ENCODE assay signal across 9 mouse cellular contexts in genomic region chr11:64600201-64601102, GRCm38 (mm10).
DNase-seq lines count a peak whose midpoint lies in the region; ATAC-seq and TF ChIP-seq lines count a peak whose summit lies in the region.
"Had no signal": no experiment of that assay in that cellular context is flagged by ENCODE, and none has a peak within 500 bp of the region (broad histone marks: within the 10 kb centered on the region; RNA-seq: fewer than 3 reads in every experiment).

No protein-coding gene starts in this region.

- no peak overlapping the region for H3K4me3 ChIP-seq in embryonic facial prominence, embryonic 11.5 days (ENCODE audit: low read depth, low read length)
- no peak overlapping the region for H3K4me3 ChIP-seq in embryonic facial prominence, embryonic 10.5 days
- no peak overlapping the region for H3K4me3 ChIP-seq in MEL (ENCODE audit: control insufficient read depth in 1 of 2, insufficient read depth in 1 of 2, low read depth in 2 of 2, low read length in 2 of 2)
- no peak overlapping the region for H3K4me3 ChIP-seq in hindbrain, embryonic 16.5 days (ENCODE audit: low read length)
- no peak overlapping the region for H3K4me3 ChIP-seq in midbrain, postnatal 0 days (ENCODE audit: low read depth, low read length)

- TF ChIP-seq RAD21 in MEL (IDR thresholded peaks at IDR 0.05; ENCODE audit: low read depth, low read length), result no peak; the same call in 1 of the 2 replicates

- TF ChIP-seq POLR2A in MEL (IDR thresholded peaks at IDR 0.05; ENCODE audit: control insufficient read depth in 1 of 2, insufficient read depth in 1 of 2, low read depth in 1 of 2, low read length in 2 of 2, poor library complexity in 1 of 2), result no peak

- no peaks in the 10 kb centered on the region for H3K27me3 ChIP-seq in embryonic facial prominence, embryonic 11.5 days (ENCODE audit: control insufficient read depth, insufficient read depth, low read length)
- H3K27me3 ChIP-seq in embryonic facial prominence, embryonic 10.5 days (replicated peaks; ENCODE audit: low read depth, poor library complexity, severe bottlenecking), result no peaks in the 10 kb centered on the region
- H3K27me3 ChIP-seq in MEL (ENCODE audit: control insufficient read depth in 1 of 2, insufficient read depth in 2 of 2, low read length in 2 of 2), result no peaks in the 10 kb centered on the region
- H3K27me3 ChIP-seq in hindbrain, embryonic 16.5 days (replicated peaks; ENCODE audit: control insufficient read depth, insufficient read depth, low read length), result no peaks in the 10 kb centered on the region
- no peaks in the 10 kb centered on the region for H3K27me3 ChIP-seq in midbrain, postnatal 0 days (ENCODE audit: insufficient read depth, low read length)
- H3K27me3 ChIP-seq: CH12.LX had no signal

- WGBS in embryonic facial prominence, embryonic 11.5 days, result 82% methylated on average over 10 of the region's 10 CpGs
- WGBS in embryonic facial prominence, embryonic 10.5 days, result 82% methylated on average over 10 of the region's 10 CpGs
- 35% methylated on average over 10 of the region's 10 CpGs for WGBS in hindbrain, embryonic 16.5 days
- 41% methylated on average over 10 of the region's 10 CpGs for WGBS in midbrain, postnatal 0 days

- peak; percentile 15 for DNase-seq in embryonic facial prominence, embryonic 11.5 days (ENCODE audit: low spot score)
- no peak for DNase-seq in embryonic facial prominence, embryonic 10.5 days (ENCODE audit: low spot score)
- DNase-seq in MEL (ENCODE audit: low read depth, low spot score), result peak; percentile 95
- DNase-seq in gastrocnemius, postnatal 25 days, result peak; percentile 20
- DNase-seq in left cerebral cortex, postnatal 4 days, result peak; percentile 62
- peak; percentile 59 for DNase-seq in midbrain, postnatal 0 days (ENCODE audit: low spot score)

- no peak overlapping the region for H3K27ac ChIP-seq in embryonic facial prominence, embryonic 11.5 days (replicated peaks; ENCODE audit: low read depth, low read length)
- H3K27ac ChIP-seq in embryonic facial prominence, embryonic 10.5 days (replicated peaks), result no peak overlapping the region
- H3K27ac ChIP-seq in MEL (ENCODE audit: control insufficient read depth, low read depth, low read length), result no peak overlapping the region
- no peak overlapping the region for H3K27ac ChIP-seq in hindbrain, embryonic 16.5 days (ENCODE audit: low read depth, low read length)
- no peak overlapping the region for H3K27ac ChIP-seq in midbrain, postnatal 0 days (ENCODE audit: low read depth, low read length)

- H3K4me2 ChIP-seq in embryonic facial prominence, embryonic 11.5 days (ENCODE audit: low read depth, low read length), result no peak overlapping the region
- H3K4me2 ChIP-seq in hindbrain, embryonic 16.5 days (ENCODE audit: low read length), result no peak overlapping the region
- no peak overlapping the region for H3K4me2 ChIP-seq in midbrain, postnatal 0 days (ENCODE audit: low read depth, low read length, poor library complexity, severe bottlenecking)

- ATAC-seq in embryonic facial prominence, embryonic 11.5 days (replicated peaks; ENCODE audit: insufficient number of reproducible peaks, low FRiP score, low TSS enrichment, low read depth), result peak; percentile 44; the same call in 1 of the 2 replicates
- ATAC-seq in hindbrain, embryonic 16.5 days, result peak; percentile 73
- ATAC-seq in midbrain, postnatal 0 days (ENCODE audit: low FRiP score), result no peak
- ATAC-seq in activated CD4-positive, CD25-positive, alpha-beta regulatory T cell, adult 4 months, result no peak

- H3K4me1 ChIP-seq in embryonic facial prominence, embryonic 11.5 days (ENCODE audit: control insufficient read depth, insufficient read depth, low read length), result no peaks in the 10 kb centered on the region
- H3K4me1 ChIP-seq in embryonic facial prominence, embryonic 10.5 days, result 0 out of 2 replicates have a peak, but pooled peaks cover 3% of the 10 kb centered on the region
- H3K4me1 ChIP-seq in MEL (ENCODE audit: control insufficient read depth in 1 of 2, insufficient read depth in 2 of 2, low read length in 2 of 2), result peaks cover 0 to 7% of the 10 kb centered on the region in 2 experiments; a peak in 1 of 4 replicates
- H3K4me1 ChIP-seq in hindbrain, embryonic 16.5 days (ENCODE audit: control insufficient read depth, insufficient read depth, low read depth, low read length), result 0 out of 2 replicates have a peak, but pooled peaks cover 3% of the 10 kb centered on the region
- no peaks in the 10 kb centered on the region for H3K4me1 ChIP-seq in midbrain, postnatal 0 days (ENCODE audit: insufficient read depth, low read length)

- no peak overlapping the region for H3K9ac ChIP-seq in embryonic facial prominence, embryonic 11.5 days (replicated peaks; ENCODE audit: low read length)
- no peak overlapping the region for H3K9ac ChIP-seq in MEL (ENCODE audit: control insufficient read depth, low read depth, low read length, poor library complexity, severe bottlenecking)
- no peak overlapping the region for H3K9ac ChIP-seq in hindbrain, embryonic 16.5 days (ENCODE audit: low read depth, low read length)
- no peak overlapping the region for H3K9ac ChIP-seq in midbrain, postnatal 0 days (replicated peaks; ENCODE audit: low read length, poor library complexity, severe bottlenecking)

- no peaks in the 10 kb centered on the region for H3K9me3 ChIP-seq in embryonic facial prominence, embryonic 11.5 days (replicated peaks; ENCODE audit: control insufficient read depth, low read length)
- H3K9me3 ChIP-seq in embryonic facial prominence, embryonic 10.5 days, result no peaks in the 10 kb centered on the region
- H3K9me3 ChIP-seq in MEL (replicated peaks; ENCODE audit: insufficient read depth, low read length), result no peaks in the 10 kb centered on the region
- H3K9me3 ChIP-seq in hindbrain, embryonic 16.5 days (ENCODE audit: control insufficient read depth, low read length), result no peaks in the 10 kb centered on the region
- no peaks in the 10 kb centered on the region for H3K9me3 ChIP-seq in midbrain, postnatal 0 days (ENCODE audit: low read length)

- no peak for TF ChIP-seq CTCF in MEL (IDR thresholded peaks at IDR 0.05 in 2 of 3, conservative IDR thresholded peaks at IDR 0.05 in 1 of 3; ENCODE audit: control insufficient read depth in 1 of 3, insufficient read depth in 1 of 3, low read depth in 2 of 3, low read length in 3 of 3, poor library complexity in 1 of 3, severe bottlenecking in 1 of 3)
- TF ChIP-seq CTCF in midbrain, postnatal 0 days (IDR thresholded peaks at IDR 0.05), result no peak

- H3K36me3 ChIP-seq in embryonic facial prominence, embryonic 11.5 days (replicated peaks; ENCODE audit: control insufficient read depth, insufficient read depth, low read depth, low read length), result no peaks in the 10 kb centered on the region
- no peaks in the 10 kb centered on the region for H3K36me3 ChIP-seq in embryonic facial prominence, embryonic 10.5 days (replicated peaks)
- H3K36me3 ChIP-seq in MEL (ENCODE audit: control insufficient read depth in 1 of 2, insufficient read depth in 2 of 2, low read length in 2 of 2), result 0 out of 4 replicates have a peak, but pooled peaks cover 0 to 4% of the 10 kb centered on the region in 2 experiments
- H3K36me3 ChIP-seq in hindbrain, embryonic 16.5 days (ENCODE audit: control insufficient read depth, insufficient read depth, low read length), result no peaks in the 10 kb centered on the region
- no peaks in the 10 kb centered on the region for H3K36me3 ChIP-seq in midbrain, postnatal 0 days (ENCODE audit: insufficient read depth, low read length)

- H3K79me2 ChIP-seq in MEL (ENCODE audit: control insufficient read depth, insufficient read depth, low read length, poor library complexity), result no peaks in the 10 kb centered on the region

- intact Hi-C loops in left cerebral cortex, postnatal 4 days (cut with DNase I), result no loop called here

- peak; percentile 88 to 91 for TF ChIP-seq EP300 in MEL (IDR thresholded peaks at IDR 0.05; ENCODE audit: low read depth in 1 of 2, low read length in 2 of 2)

TF ChIP-seq in MEL, 35 proteins besides CTCF, POLR2A, EP300 and RAD21 (continues in another document):
- no peak for TF ChIP-seq POLR2AphosphoS5 (IDR thresholded peaks at IDR 0.05; ENCODE audit: borderline replicate concordance, low read depth, low read length)
- TF ChIP-seq MXI1 (IDR thresholded peaks at IDR 0.05; ENCODE audit: low read depth, low read length), result no peak
- TF ChIP-seq ELF1 (IDR thresholded peaks at IDR 0.05; ENCODE audit: low read depth, low read length), result peak; percentile 62; the same call in 1 of the 2 replicates
- TF ChIP-seq MYB (IDR thresholded peaks at IDR 0.05; ENCODE audit: low read depth, low read length), result peak; percentile 57; the same call in 1 of the 2 replicates
- no peak for TF ChIP-seq ZMIZ1 (IDR thresholded peaks at IDR 0.05; ENCODE audit: low read depth, low read length)
- 0 out of 2 replicates have a peak, but pooled peaks have one; percentile 50 for TF ChIP-seq MEF2A (IDR thresholded peaks at IDR 0.05; ENCODE audit: extremely low read depth, insufficient replicate concordance, low read depth, low read length, poor library complexity, severe bottlenecking)
- TF ChIP-seq TAL1 (IDR thresholded peaks at IDR 0.05; ENCODE audit: low read length), result peak; percentile 62
- peak; percentile 84 for TF ChIP-seq ETS1 (IDR thresholded peaks at IDR 0.05; ENCODE audit: low read depth, low read length)
- 0 out of 2 replicates have a peak, but pooled peaks have one; percentile 48 for TF ChIP-seq MYC (IDR thresholded peaks at IDR 0.05; ENCODE audit: low read depth, low read length)
- TF ChIP-seq USF1 (IDR thresholded peaks at IDR 0.05; ENCODE audit: low read depth, low read length), result no peak
- TF ChIP-seq MAFK (IDR thresholded peaks at IDR 0.05; ENCODE audit: borderline replicate concordance, low read depth, low read length), result peak; percentile 87; the same call in 1 of the 2 replicates
- peak; percentile 77; the same call in 1 of the 2 replicates for TF ChIP-seq GATA1 (IDR thresholded peaks at IDR 0.05; ENCODE audit: low read depth, low read length)
- peak; percentile 76 for TF ChIP-seq TCF12 (IDR thresholded peaks at IDR 0.05; ENCODE audit: low read depth, low read length)
- no peak for TF ChIP-seq NRF1 (IDR thresholded peaks at IDR 0.05; ENCODE audit: insufficient read depth, low read depth, low read length, poor library complexity, severe bottlenecking)
- peak; percentile 99 for TF ChIP-seq RCOR1 (IDR thresholded peaks at IDR 0.05; ENCODE audit: low read depth, low read length)
- no peak for TF ChIP-seq E2F4 (IDR thresholded peaks at IDR 0.05; ENCODE audit: borderline replicate concordance, low read depth, low read length)
- TF ChIP-seq MAX (IDR thresholded peaks at IDR 0.05; ENCODE audit: low read length), result peak; percentile 49; the same call in 1 of the 2 replicates
- TF ChIP-seq POLR2AphosphoS2 (IDR thresholded peaks at IDR 0.05; ENCODE audit: low read length), result no peak
- TF ChIP-seq KAT2A (conservative IDR thresholded peaks at IDR 0.05; ENCODE audit: low read depth, low read length), result 0 out of 2 replicates have a peak, but pooled peaks have one; percentile 23
- TF ChIP-seq BHLHE40 (IDR thresholded peaks at IDR 0.05; ENCODE audit: borderline replicate concordance, low read depth, low read length), result peak; percentile 82
- 0 out of 2 replicates have a peak, but pooled peaks have one; percentile 7 for TF ChIP-seq SMC3 (IDR thresholded peaks at IDR 0.05; ENCODE audit: low read depth, low read length)

Comparison
In these comparisons a context has a peak if more than half of its experiments do, and no peak if none do; other contexts are left out.
1. ATAC-seq: peak in embryonic facial prominence, embryonic 11.5 days (single experiment) and hindbrain, embryonic 16.5 days (single experiment); none in midbrain, postnatal 0 days (single experiment) and activated CD4-positive, CD25-positive, alpha-beta regulatory T cell, adult 4 months (single experiment).